Mouse (Mus musculus): Measurements from ENCODE around the gene Spem2.

DNA sequence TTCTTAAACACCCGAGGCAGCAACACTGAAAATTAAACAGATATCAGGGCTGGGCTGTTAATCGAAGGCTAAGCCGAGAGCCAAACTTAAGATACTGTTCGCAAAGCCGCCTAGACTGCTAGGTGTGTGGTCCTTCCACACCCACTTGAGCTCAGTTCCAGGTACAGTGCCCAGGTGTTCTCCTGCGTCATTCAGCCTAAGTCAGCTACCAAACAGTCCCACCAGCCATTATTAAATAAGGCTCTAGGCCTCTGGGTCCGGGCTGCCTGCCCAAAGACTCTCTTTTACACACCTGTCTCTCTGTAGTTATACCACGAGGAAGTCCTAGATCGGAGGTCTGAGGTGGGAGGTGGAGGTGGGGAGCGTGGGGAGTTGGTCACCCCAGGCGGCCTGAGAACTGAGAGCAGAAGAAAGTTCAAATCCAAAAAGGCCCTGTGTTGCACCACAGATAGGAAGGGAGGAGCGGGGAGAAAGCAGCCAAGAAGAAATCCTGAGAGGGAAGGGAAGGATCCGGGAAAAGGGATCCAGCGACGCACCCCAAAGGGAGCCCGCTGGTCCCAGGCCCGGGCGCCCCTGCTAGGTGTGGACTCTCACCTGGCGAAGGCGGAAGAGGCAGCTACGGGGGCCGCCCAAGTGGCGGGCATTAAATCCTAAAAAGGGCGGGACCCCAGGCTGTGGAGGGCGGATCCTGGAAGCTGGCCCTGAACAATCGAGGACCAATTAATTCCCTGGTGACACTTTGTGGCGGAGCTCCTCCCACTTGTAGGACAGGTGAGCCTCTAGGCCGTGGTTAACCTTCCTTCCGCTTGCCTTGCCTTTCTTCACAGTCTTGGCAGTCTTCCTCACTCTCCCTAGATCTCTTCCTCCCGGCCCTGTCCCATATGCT, 40.1 kb upstream of the Spem2 start, which contains the start of gene Tnk1:
- TF ChIP-seq CTCF (IDR thresholded peaks at IDR 0.05; ENCODE audit: insufficient read depth, low read length) (no peak), POLR2A (IDR thresholded peaks at IDR 0.05; ENCODE audit: borderline replicate concordance, extremely low read depth, low read depth, low read length) (peak; percentile 41; the same call in 1 of the 2 replicates)

All from lung, adult 2 months (tissue).